Mouse (Mus musculus) stomach, postnatal 0 days (tissue): ENCODE results near the gene Allc. TPM values are rescaled to one million over a fixed set of nuclear protein-coding genes. Genes with fewer than 3 reads are reported as not detected.

Experiments
- ATAC-seq: fragments of 200-750 bp; cut with Nextera tagmentation; 2 replicates; pipeline ENCODE4 v1.8.0; 2017; ENCODE audit not compliant: low FRiP score, low TSS enrichment
- DNase-seq: peaks from one replicate; pipeline ENCODE4 v3.0.0-alpha.2; 2016; ENCODE audit warnings: low spot score
- H3K27ac ChIP-seq: fragments of 300-500 bp; sonication (generic); replicated peaks from 2 replicates; pipeline ENCODE4 v1.5.1; 2014; ENCODE audit warnings: mild to moderate bottlenecking, control low read depth
- H3K27me3 ChIP-seq: fragments of 300-500 bp; sonication (generic); 2 replicates; pipeline ENCODE4 v1.6.1; 2014; ENCODE audit warnings: low read length; ENCODE audit not compliant: control insufficient read depth, insufficient read depth
- H3K36me3 ChIP-seq: fragments of 300-500 bp; sonication (generic); 2 replicates; pipeline ENCODE4 v1.6.1; 2014; ENCODE audit warnings: low read length, mixed read lengths; ENCODE audit not compliant: control insufficient read depth, insufficient read depth
- H3K4me1 ChIP-seq: fragments of 300-500 bp; sonication (generic); replicated peaks from 2 replicates; pipeline ENCODE4 v1.6.1; 2014; ENCODE audit warnings: antibody characterized with exemption; ENCODE audit not compliant: control insufficient read depth, insufficient read depth
- H3K4me2 ChIP-seq: fragments of 300-500 bp; sonication (generic); replicated peaks from 2 replicates; pipeline ENCODE4 v1.6.1; 2014; ENCODE audit warnings: low read depth, mild to moderate bottlenecking, control low read depth, moderate library complexity
- H3K4me3 ChIP-seq: fragments of 300-500 bp; sonication (generic); 2 replicates; pipeline ENCODE4 v1.5.1; 2014; ENCODE audit warnings: low read depth, low read length, control low read depth
- H3K9ac ChIP-seq: fragments of 300-500 bp; sonication (generic); 2 replicates; pipeline ENCODE4 v1.6.1; 2014; ENCODE audit warnings: mild to moderate bottlenecking, low read length, control low read depth, mixed read lengths
- H3K9me3 ChIP-seq: fragments of 300-500 bp; sonication (generic); 2 replicates; pipeline ENCODE4 v1.6.1; 2016; ENCODE audit warnings: low read length; ENCODE audit not compliant: control insufficient read depth
- CTCF ChIP-seq: IDR thresholded peaks from 2 replicates; pipeline ENCODE4 v1.5.1; 2016; ENCODE audit warnings: antibody characterized with exemption, low read depth, mild to moderate bottlenecking, moderate library complexity
- EP300 ChIP-seq: optimal IDR thresholded peaks from 2 replicates; pipeline ENCODE3; 2016; ENCODE audit warnings: antibody characterized with exemption
- WGBS: fragments of 180-500 bp; shearing (Covaris S2); extraction: QIAGEN DNeasy Blood & Tissue Kit; methylation state at CpG from one replicate; pipeline ENCODE4 v1.1.7; 2014; 5-methylcytosine and 5-hydroxymethylcytosine counted together
- polyA plus RNA-seq: library from polyadenylated mRNA; unstranded; fragments of >200 nt; fragmentation: Nextera tagmentation; extraction: Ambion mirVana; gene quantifications from 2 replicates; pipeline ENCODE4 v1.2.1, GENCODE M21; 2015

The Allc gene
- polyA plus RNA-seq, 1 experiment from 2014 or later = not detected

DNA sequence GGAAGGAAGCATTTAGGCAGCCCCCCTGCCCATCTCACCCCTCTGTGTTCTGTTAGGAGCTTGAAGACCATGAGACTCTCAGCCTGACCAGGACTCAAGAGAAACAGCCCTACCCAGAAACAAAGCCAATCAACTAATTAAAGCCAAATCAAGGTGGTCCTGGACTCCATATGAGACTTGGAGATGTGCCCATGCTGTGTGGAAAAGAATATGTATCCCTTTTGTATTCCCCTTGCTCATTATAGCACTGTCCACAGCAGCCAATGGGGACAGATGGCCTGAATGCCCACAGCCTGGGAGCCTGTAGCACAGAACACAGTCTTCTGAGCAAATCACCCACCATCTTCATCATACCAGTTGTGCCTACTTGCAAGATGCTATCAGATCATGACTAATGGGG, 14.5 kb upstream of the Allc start:
- no peaks in the 10 kb centered on the region for H3K4me1 ChIP-seq
- no peak overlapping the region for H3K9ac ChIP-seq
- H3K4me2 ChIP-seq = no peak overlapping the region
- no peaks in the 10 kb centered on the region for H3K9me3 ChIP-seq
- H3K27ac ChIP-seq = no peak overlapping the region
- H3K4me3 ChIP-seq = no peak overlapping the region
- TF ChIP-seq CTCF = no peak
- no peak for TF ChIP-seq EP300
- no peak for ATAC-seq
- no peak for DNase-seq
- no peaks in the 10 kb centered on the region for H3K27me3 ChIP-seq
- no peaks in the 10 kb centered on the region for H3K36me3 ChIP-seq

GRCm38 (mm10) chr12:28590428-28590827, 8.1 kb upstream of the Allc start:
- TF ChIP-seq CTCF (no peak), EP300 (no peak)
- Histone ChIP-seq H3K9ac (no peak overlapping the region), H3K4me3 (no peak overlapping the region), H3K27me3 (no peaks in the 10 kb centered on the region), H3K36me3 (no peaks in the 10 kb centered on the region), H3K4me2 (no peak overlapping the region), H3K9me3 (no peaks in the 10 kb centered on the region), H3K27ac (no peak overlapping the region), H3K4me1 (no peaks in the 10 kb centered on the region)
- 51% methylated on average over 13 of the region's 13 CpGs for WGBS
- DNase-seq (no peak), ATAC-seq (no peak)

DNA sequence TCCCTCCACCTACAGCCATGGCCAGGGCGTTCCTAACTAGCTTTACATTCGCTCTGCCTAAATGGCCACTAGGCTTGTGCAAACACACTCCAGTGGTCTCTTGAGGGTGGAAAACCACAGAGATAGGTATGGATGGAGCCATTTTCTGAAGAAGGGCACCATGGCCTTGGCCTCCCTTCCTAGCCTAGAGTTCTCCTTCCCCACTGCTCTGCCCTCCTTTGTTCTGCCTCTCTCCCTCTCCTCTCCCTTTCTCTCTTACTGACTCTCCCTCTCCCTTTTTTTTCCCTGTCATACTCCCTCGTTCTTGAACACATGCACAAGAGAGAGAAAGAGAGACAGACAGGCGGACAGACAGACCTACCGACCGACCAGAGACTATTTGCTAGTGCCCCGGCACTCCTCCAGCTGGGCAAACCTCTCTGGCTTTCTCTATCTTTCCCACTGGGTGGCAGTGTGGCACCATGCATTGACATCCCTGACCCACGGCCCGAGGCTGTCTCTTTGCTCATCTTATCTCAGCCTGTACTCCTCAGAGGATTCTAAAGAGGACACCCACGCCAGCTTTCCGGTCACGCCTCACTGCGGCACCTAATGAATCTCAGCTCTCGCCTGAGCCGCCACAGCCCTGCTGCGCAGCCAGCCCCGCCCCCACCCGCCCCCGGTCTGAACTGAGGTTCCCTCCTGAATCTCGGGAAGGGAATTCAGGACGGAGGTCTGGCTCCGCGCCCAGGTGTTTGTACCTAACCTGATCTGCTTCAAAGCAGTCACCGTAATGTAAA, 7.0 kb upstream of the Allc start:
- peak overlapping the region; percentile 14 for H3K9ac ChIP-seq
- H3K4me1 ChIP-seq = no peaks in the 10 kb centered on the region
- no peak overlapping the region for H3K27ac ChIP-seq
- WGBS = 7% methylated on average over 24 of the region's 24 CpGs
- peak overlapping the region; percentile 65 for H3K4me2 ChIP-seq
- no peaks in the 10 kb centered on the region for H3K9me3 ChIP-seq
- H3K4me3 ChIP-seq = peak overlapping the region; percentile 40
- peak; percentile 84 for ATAC-seq
- H3K36me3 ChIP-seq = no peaks in the 10 kb centered on the region
- no peaks in the 10 kb centered on the region for H3K27me3 ChIP-seq
- DNase-seq = peak; percentile 75
- TF ChIP-seq CTCF (peak; percentile 90), EP300 (no peak)

GRCm38 (mm10) chr12:28587949-28588348, 5.6 kb upstream of the Allc start:
- H3K36me3 ChIP-seq = no peaks in the 10 kb centered on the region
- TF ChIP-seq CTCF (no peak), EP300 (no peak)
- H3K4me1 ChIP-seq = no peaks in the 10 kb centered on the region
- no peak overlapping the region for H3K27ac ChIP-seq
- no peaks in the 10 kb centered on the region for H3K9me3 ChIP-seq
- no peak overlapping the region for H3K9ac ChIP-seq
- ATAC-seq (no peak), DNase-seq (no peak)
- no peaks in the 10 kb centered on the region for H3K27me3 ChIP-seq
- no peak overlapping the region for H3K4me2 ChIP-seq
- no peak overlapping the region for H3K4me3 ChIP-seq
- WGBS = 73% methylated on average over 6 of the region's 6 CpGs

DNA sequence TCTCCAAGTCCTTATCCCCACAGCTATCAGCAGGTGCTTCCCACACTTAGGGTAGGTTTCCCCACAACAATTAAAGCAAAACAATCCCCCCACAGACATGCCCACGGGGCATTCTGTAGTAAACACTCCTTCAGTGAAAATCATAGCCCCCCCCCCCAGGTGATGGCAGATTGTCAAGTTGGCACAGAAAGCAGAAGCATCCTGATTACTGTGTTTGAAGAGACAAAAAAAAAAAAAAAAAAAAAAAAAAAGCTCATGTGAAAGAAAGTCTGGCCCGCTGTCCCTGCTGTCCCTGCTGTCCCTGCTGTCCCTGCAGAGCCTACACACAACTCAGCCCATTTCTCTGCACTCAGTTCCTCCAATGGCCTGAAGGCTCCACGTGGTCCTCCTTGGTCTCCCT, 1.7 kb upstream of the Allc start:
- Histone ChIP-seq H3K4me3 (no peak overlapping the region), H3K4me1 (no peaks in the 10 kb centered on the region), H3K27ac (no peak overlapping the region), H3K27me3 (no peaks in the 10 kb centered on the region), H3K9ac (no peak overlapping the region), H3K9me3 (no peaks in the 10 kb centered on the region), H3K4me2 (no peak overlapping the region), H3K36me3 (no peaks in the 10 kb centered on the region)
- WGBS = 55% methylated on average over 3 of the region's 3 CpGs
- ATAC-seq (no peak), DNase-seq (no peak)
- no peak for TF ChIP-seq EP300
- no peak for TF ChIP-seq CTCF

- 31% methylated on average over 4 of the region's 4 CpGs for WGBS
- Histone ChIP-seq H3K27ac (no peak overlapping the region), H3K27me3 (no peaks in the 10 kb centered on the region), H3K4me2 (no peak overlapping the region), H3K9me3 (no peaks in the 10 kb centered on the region), H3K9ac (no peak overlapping the region), H3K36me3 (no peaks in the 10 kb centered on the region), H3K4me3 (no peak overlapping the region), H3K4me1 (no peaks in the 10 kb centered on the region)
- TF ChIP-seq EP300 = no peak
- TF ChIP-seq CTCF = peak; percentile 67
- DNase-seq (peak; percentile 23), ATAC-seq (no peak)
Measured at GRCm38 (mm10) chr12:28579132-28579531, 3.2 kb downstream of the Allc start.
